Mouse (Mus musculus): Measurements from ENCODE around the gene Creld2. TPM values are rescaled to one million over a fixed set of nuclear protein-coding genes. Genes with fewer than 3 reads are reported as not detected.

The Creld2 gene
- total RNA-seq, 2 experiments from 2014 or later: 22.1 to 26.3 TPM

GRCm38 (mm10) chr15:88857361-88857760, 37.9 kb downstream of the Creld2 start:
- intact Hi-C loops (cut with DNase I): no loop called here
- no peak overlapping the region for H3K27ac ChIP-seq
- no peak overlapping the region for H3K4me3 ChIP-seq
- TF ChIP-seq CTCF (IDR thresholded peaks at IDR 0.05): no peak
- no peak for DNase-seq (ENCODE audit: extremely low spot score in 1 of 2, low spot score in 2 of 2)

- Histone ChIP-seq H3K27ac (0 out of 2 replicates have a peak overlapping the region, but pooled peaks have one; percentile 19), H3K4me3 (no peak overlapping the region)
- DNase-seq (ENCODE audit: extremely low spot score in 1 of 2, low spot score in 2 of 2): no peak
- TF ChIP-seq CTCF (IDR thresholded peaks at IDR 0.05): no peak
- intact Hi-C loops (cut with DNase I): no loop called here
Observed at GRCm38 (mm10) chr15:88858141-88858541, 38.7 kb downstream of the Creld2 start.

GRCm38 (mm10) chr15:88858707-88859106, 39.3 kb downstream of the Creld2 start:
- no peak for DNase-seq (ENCODE audit: extremely low spot score in 1 of 2, low spot score in 2 of 2)
- Histone ChIP-seq H3K4me3 (no peak overlapping the region), H3K27ac (no peak overlapping the region)
- intact Hi-C loops (cut with DNase I): no loop called here
- TF ChIP-seq CTCF (IDR thresholded peaks at IDR 0.05): no peak

- TF ChIP-seq CTCF (IDR thresholded peaks at IDR 0.05): no peak
- Histone ChIP-seq H3K4me3 (no peak overlapping the region), H3K27ac (no peak overlapping the region)
- no peak for DNase-seq (ENCODE audit: extremely low spot score in 1 of 2, low spot score in 2 of 2)
- intact Hi-C loops (cut with DNase I): no loop called here
Observed at GRCm38 (mm10) chr15:88859206-88859970, 39.9 kb downstream of the Creld2 start.

- H3K4me3 ChIP-seq: no peak overlapping the region
- no peak for TF ChIP-seq CTCF (IDR thresholded peaks at IDR 0.05)
- intact Hi-C loops (cut with DNase I): loop anchor here (5.0 kb wide), 1 partner anchor 33 kb away; no protein-coding TSS in a partner anchor
- DNase-seq (ENCODE audit: extremely low spot score in 1 of 2, low spot score in 2 of 2): no peak
- peak overlapping the region; percentile 97; the same call in 1 of the 2 replicates for H3K27ac ChIP-seq
Observed at GRCm38 (mm10) chr15:88860781-88861180, 41.3 kb downstream of the Creld2 start.

GRCm38 (mm10) chr15:88861772-88862622, 42.6 kb downstream of the Creld2 start, which contains the start of gene Pim3:
TSS of gene Pim3 (plus strand) at chr15:88862186.
- Histone ChIP-seq H3K4me3 (peak within 1 kb of the TSS; percentile 96), H3K27ac (peak within 1 kb of the TSS; percentile 97)
- no peak for TF ChIP-seq CTCF (IDR thresholded peaks at IDR 0.05)
- intact Hi-C loops (cut with DNase I): loop anchor here (5.0 kb wide), 1 partner anchor 35 kb away; no protein-coding TSS in a partner anchor
- peak; percentile 96 to 98 for DNase-seq (ENCODE audit: extremely low spot score in 1 of 2, low spot score in 2 of 2)

GRCm38 (mm10) chr15:88862881-88863694, 43.6 kb downstream of the Creld2 start:
- Histone ChIP-seq H3K27ac (peak overlapping the region; percentile 97), H3K4me3 (peak overlapping the region; percentile 96)
- intact Hi-C loops (cut with DNase I): loop anchor here (5.0 kb wide), 1 partner anchor 36 kb away; no protein-coding TSS in a partner anchor
- no peak for TF ChIP-seq CTCF (IDR thresholded peaks at IDR 0.05)
- DNase-seq (ENCODE audit: extremely low spot score in 1 of 2, low spot score in 2 of 2): peak; percentile 62 to 63

GRCm38 (mm10) chr15:88863695-88864231, 44.3 kb downstream of the Creld2 start:
- peak; percentile 88 for DNase-seq (ENCODE audit: extremely low spot score in 1 of 2, low spot score in 2 of 2)
- peak overlapping the region; percentile 96 for H3K4me3 ChIP-seq
- intact Hi-C loops (cut with DNase I): loop anchor here (1.0 to 5.0 kb wide), 2 partner anchors 26 to 36 kb away; no protein-coding TSS in a partner anchor
- TF ChIP-seq CTCF (IDR thresholded peaks at IDR 0.05): no peak; the same call in 1 of the 2 replicates
- H3K27ac ChIP-seq: peak overlapping the region; percentile 97

- intact Hi-C loops (cut with DNase I): loop anchor here (1.0 to 5.0 kb wide), 2 partner anchors 27 to 37 kb away; no protein-coding TSS in a partner anchor
- Histone ChIP-seq H3K27ac (peak overlapping the region; percentile 97), H3K4me3 (peak overlapping the region; percentile 96)
- DNase-seq (ENCODE audit: extremely low spot score in 1 of 2, low spot score in 2 of 2): no peak
- TF ChIP-seq CTCF (IDR thresholded peaks at IDR 0.05): peak; percentile 18; the same call in 1 of the 2 replicates
Observed at GRCm38 (mm10) chr15:88864270-88865030, 45.0 kb downstream of the Creld2 start.

GRCm38 (mm10) chr15:88865061-88865460, 45.6 kb downstream of the Creld2 start:
- no peak for TF ChIP-seq CTCF (IDR thresholded peaks at IDR 0.05)
- Histone ChIP-seq H3K4me3 (peak overlapping the region; percentile 96), H3K27ac (peak overlapping the region; percentile 97)
- intact Hi-C loops (cut with DNase I): no loop called here
- no peak for DNase-seq (ENCODE audit: extremely low spot score in 1 of 2, low spot score in 2 of 2)
